Mouse (Mus musculus): Measurements from ENCODE around the gene Lhx1.

DNA sequence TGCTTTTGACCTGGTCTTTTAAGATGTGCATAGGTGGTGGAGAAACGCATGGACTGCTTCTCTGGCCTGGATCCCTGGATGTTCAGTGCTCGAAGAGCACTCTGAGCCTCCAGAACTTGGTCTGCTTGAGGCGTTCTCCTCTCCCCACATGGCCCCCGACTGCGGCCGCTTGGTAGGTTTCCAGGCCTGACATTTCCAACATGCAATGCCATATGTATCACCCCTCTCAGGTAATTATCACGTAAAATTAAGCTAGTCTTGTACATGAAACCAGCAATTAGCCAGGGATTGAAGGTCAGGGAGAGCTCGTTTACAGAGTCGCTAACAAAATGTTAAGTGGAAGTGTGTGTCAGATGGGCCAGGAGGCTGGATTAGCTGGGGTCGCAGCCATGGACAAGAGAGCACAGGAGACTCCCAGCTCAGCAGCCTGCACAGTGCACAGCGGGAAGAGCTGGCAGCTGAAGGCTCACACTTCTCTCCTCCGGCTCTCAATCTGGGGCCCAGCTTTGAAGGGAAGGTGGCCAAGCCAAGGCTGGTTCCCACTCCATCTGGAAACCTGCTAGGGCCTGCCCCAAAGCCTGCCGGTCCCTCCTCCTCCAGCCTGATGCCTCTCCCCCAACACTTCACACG lies 28.6 kb upstream of the Lhx1 start:
- no peak for TF ChIP-seq CTCF (IDR thresholded peaks at IDR 0.05; ENCODE audit: low read depth)
- no peak for TF ChIP-seq EP300 (IDR thresholded peaks at IDR 0.05; ENCODE audit: low read depth)
